Mouse (Mus musculus): ENCODE measurements around the gene Nbea.

The Nbea gene

GRCm38 (mm10) chr3:55751363-55751762, 432.1 kb downstream of the Nbea start:
- no peak for DNase-seq (ENCODE audit: low spot score)

DNA sequence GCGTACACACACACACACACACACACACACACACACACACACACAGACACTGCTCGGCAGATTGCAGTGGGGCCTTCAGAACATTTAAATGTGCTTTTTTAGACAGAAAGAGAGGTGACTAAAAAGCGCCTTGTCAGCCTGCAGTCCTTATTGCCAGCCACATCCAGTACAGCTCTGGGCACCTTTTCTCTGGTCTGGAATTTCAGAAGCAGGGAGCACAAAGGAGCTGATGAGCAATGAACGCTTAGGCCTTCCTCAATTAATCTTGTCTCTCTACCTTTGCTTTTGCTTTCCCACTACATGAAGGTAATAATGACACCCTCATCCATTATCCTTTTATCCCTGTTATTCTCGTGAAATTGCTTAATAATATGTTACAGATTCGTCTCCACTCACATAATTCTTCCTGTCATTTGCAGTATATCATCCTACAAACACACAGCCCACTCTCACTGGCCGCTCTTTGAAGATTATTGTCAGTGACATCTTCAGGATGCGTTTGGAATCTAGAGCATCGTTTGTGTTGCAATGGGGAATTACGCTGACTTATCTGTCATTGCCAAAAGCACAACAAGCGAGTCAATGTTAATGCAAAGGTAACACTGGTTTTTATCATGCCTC, 432.9 kb downstream of the Nbea start:
- no peak for DNase-seq (ENCODE audit: low spot score)

DNA sequence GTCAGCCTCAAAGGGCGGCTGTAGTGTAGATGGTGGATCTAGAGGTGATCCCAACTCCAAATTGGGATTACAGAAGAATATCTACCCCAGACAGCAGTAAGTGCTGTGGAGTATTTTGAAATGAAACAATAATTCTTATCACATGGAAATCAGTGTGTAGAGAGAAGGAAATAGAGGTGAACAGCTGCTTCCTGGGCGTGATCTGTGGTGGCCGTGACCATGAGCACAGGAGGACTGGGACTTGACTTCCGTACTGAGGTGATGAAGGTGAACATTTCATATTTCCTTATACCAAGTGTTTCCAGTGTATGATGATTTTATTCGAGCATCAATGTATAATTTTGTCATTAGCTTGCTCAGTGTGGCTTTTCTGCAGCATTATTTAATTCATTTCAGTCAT, 439.6 kb downstream of the Nbea start:
- DNase-seq (ENCODE audit: low spot score): no peak

GRCm38 (mm10) chr3:55742654-55743053, 440.8 kb downstream of the Nbea start:
- DNase-seq (ENCODE audit: low spot score): no peak

- DNase-seq (ENCODE audit: low spot score): no peak
Measured at GRCm38 (mm10) chr3:55742218-55742617, 441.3 kb downstream of the Nbea start.

GRCm38 (mm10) chr3:55741428-55741827, 442.1 kb downstream of the Nbea start:
- no peak for DNase-seq (ENCODE audit: low spot score)

- no peak for DNase-seq (ENCODE audit: low spot score)
Measured at GRCm38 (mm10) chr3:55733665-55734064, 449.8 kb downstream of the Nbea start.

DNA sequence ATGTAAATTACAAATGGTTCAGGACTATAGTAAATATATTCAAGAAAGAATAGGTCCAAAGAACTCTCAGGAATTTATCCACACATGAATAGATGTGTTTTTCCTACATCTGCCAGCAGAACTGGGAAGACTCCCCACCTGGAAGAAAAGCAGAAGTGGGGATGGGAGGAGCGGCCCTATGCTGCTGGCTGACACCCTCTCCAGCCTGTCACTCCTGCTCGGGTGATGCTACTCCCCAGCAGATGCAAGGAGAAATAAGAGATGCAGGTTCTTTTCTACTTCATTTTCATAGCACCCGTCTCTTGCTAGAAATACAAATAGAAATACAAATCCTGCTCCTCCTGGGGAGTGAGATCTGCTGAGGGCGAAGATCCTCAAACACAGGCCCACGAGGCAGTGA, 453.0 kb downstream of the Nbea start:
- no peak for DNase-seq (ENCODE audit: low spot score)

DNA sequence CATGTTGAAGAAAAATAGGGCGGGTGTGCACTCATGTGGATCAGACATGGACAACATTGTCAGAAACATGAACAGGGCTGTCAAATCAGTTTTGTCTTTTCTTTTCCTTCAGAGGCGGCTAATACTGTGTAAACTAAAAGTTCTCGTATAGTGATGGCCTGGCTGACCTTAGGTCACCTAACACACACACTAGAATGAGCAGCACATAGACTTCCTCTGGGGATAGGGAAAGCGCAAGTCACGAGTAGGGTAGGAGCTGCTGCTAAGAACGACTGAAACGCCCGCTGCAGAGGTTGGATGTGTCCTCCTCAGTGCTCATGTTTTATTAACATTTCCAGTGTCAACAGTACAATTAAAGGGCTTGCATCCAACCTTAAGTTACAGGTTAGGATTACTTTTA, 453.4 kb downstream of the Nbea start:
- DNase-seq (ENCODE audit: low spot score): no peak

DNA sequence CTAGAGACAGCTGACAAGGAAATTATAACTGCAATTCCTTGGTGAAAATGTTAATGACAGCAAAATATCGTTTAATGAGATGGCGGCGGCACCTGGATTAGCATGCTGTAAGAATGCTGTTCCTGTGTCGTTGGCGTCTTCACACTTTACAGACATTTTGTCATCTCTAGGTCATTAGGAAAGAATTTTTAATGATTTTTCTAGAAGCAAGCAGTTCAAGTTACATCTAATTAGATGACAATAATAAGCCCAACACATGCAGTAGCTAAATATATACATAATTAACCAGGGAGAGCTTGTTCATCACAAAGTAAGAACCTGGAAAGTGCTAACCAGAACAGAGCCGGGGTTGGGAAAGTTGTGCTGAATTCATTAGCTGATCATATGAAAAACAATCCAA, 469.2 kb downstream of the Nbea start:
- DNase-seq (ENCODE audit: low spot score): no peak

DNA sequence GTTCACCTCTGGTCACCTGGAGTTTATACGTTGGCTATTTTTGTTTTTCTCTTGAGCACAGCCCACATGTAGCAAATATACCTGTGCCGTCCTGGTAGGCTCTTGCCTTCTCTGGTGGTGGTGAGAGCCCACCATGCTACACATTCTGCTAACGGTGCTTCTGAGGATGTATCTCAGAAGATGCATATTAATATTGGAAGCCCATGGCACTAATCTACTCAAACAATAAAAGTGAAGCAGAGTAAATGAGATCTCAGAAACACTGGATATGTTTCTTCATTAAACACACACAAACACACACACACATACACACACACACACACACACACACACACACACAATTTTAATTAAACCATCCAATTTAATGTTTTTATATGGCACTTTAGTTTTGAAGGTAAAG, 469.6 kb downstream of the Nbea start:
- no peak for DNase-seq (ENCODE audit: low spot score)

GRCm38 (mm10) chr3:55710300-55710699, 473.2 kb downstream of the Nbea start:
- DNase-seq (ENCODE audit: low spot score): no peak

DNA sequence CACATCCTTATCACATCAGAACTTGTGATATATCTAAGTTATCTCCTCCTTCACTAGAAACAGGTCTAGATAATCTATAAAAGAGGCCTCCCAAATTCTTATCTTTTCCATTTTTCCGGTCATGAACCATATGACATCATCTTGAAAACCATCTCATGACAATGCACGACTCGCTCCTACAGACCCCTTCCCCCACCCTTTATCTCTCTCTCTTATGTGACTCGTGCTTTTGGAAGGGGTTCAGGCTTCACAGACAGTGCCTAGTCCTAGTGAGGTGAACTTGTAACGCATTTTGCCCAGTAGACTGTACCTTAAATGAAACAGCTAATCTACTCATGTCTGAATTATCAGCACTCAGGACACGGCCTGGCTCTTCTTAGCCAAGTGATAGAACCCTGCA, 481.9 kb downstream of the Nbea start:
- no peak for DNase-seq (ENCODE audit: low spot score)

DNA sequence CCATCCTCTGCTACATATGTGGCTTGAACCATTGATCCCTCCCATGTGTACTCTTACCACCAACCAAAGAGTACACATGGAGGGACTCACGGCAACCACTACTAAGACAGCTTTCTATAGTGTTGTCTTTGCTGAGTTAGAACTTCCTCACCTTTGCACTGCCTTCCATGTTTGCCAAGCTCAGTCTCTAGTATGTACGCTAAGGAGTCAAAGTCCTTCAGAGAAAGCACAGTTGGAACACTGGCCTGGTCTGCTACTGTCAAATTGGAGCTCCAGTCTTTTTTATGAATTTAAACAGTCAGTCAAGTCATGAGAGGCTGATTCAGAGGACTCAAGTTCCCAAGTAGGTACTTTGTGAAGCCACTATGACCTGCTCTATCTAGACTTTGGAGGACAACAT, 486.3 kb downstream of the Nbea start:
- DNase-seq (ENCODE audit: low spot score): no peak

DNA sequence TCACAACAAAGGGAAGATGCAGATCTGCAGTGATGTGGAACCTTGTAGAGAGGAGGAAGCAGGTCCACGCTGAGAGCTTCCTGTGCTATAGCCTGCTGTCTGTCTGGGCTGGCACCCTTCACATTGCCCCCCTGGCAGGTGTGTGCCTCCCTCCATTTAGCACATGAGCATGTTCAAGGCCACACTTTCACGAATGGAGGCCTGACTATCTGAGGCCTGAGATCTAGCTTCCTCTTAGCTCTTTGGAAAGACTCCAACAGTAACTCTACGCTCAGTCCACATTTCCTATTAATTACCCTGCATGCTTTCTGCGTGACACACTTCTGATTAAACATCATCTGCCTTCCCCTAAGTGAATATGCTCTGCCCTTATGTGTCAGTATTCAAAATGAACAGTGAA, 490.4 kb downstream of the Nbea start:
- no peak for DNase-seq (ENCODE audit: low spot score)

DNA sequence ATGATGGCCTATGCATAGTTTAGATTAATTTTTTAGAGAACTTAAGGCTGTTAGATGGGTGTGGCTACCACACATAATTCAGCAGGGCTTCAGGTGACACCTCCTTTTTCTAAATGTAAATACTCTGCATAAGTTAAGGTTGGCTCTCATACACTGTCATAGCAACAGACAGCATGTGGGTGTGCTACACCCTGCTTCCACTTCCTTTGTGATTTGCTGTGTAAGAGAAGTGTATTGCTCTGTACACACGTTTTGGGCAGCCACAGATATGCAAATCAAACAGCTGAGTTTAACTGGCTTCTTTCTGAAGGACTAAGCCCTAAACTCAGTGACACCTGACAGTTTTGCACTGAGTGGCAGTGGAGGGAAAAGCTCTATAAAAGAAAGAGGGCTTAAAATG, 495.4 kb downstream of the Nbea start:
- DNase-seq (ENCODE audit: low spot score): no peak

- DNase-seq (ENCODE audit: low spot score): no peak
Measured at GRCm38 (mm10) chr3:55686993-55687392, 496.5 kb downstream of the Nbea start.

DNA sequence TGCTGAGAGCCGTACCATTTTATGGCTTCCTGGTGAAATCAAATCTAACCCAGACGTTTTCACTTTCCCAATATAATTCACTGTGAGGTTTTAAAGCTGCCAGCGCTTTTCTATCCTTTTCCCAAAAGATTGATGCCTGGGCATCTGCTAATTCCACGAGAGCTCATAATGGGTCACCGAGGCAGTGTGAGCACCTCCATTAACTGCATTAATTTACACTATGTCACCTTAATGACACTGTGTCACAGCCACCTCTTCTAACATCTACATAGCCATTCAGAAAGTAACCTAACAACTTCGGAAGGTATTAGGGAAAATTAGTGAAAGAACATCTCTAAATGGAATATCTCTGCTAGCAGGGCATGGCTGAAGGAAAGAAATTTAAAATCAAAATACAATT, 497.9 kb downstream of the Nbea start:
- DNase-seq (ENCODE audit: low spot score): no peak

GRCm38 (mm10) chr3:55684892-55685291, 498.6 kb downstream of the Nbea start:
- DNase-seq (ENCODE audit: low spot score): no peak

- DNase-seq (ENCODE audit: low spot score): no peak
Measured at GRCm38 (mm10) chr3:55677691-55678090, 505.8 kb downstream of the Nbea start.

GRCm38 (mm10) chr3:55674185-55674584, 509.3 kb downstream of the Nbea start:
- no peak for DNase-seq (ENCODE audit: low spot score)

DNA sequence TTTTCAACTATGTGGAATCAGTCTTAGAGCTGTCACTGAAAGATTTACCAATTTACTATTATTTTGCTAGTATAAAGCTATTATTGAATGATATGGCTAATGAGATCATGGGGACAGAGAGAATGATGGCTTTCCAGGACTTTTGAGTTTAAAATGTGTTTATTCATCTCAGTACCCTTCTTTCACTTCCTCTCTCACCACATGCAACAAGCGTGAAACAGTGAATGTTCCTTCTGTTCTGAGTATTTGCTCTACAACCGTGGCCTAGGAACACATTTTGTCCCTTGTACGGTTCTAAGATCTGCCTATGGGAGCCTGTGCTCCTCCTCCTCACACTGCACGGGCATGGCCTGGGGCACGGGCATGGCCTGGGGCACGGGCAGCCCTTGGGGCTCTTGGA, 516.5 kb downstream of the Nbea start:
- no peak for DNase-seq (ENCODE audit: low spot score)

DNA sequence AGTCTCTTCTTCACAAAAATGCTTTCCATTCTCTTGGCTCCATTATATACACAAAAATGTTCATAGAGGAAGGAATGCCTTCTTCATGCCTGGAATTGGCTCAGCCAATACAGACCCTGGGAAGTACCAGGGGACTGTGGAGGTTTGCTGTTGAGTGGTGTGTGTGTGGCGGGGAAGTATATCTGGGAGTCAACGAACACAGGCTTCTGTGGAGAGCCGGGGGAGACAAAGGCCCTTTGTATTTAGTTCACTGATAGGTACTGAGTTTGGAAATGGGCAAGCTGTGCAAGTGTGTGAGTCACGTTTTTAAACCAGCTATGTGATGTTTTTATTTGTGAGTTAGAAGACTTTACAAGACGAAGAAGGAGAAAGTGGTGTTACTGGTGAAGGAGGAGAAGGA, 517.6 kb downstream of the Nbea start:
- DNase-seq (ENCODE audit: low spot score): no peak

DNA sequence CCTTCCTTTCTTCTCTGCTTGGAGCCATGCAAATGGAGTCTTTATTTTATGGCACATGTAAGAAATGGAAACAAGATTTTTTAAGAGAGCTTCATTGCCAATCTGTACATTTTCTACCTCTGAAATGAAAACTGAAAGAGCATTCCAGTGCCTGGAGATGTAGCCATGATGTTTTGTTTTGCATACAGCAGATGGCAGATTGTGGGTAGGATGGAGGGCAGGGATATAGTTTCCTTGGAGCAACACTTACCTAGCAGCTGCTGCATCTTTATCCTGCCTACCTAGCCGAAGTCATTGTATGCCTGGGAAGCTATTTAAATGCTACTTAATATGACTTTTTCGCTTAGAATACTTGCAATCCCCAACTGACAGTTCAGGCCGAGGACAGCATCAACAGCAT, 518.8 kb downstream of the Nbea start:
- DNase-seq (ENCODE audit: low spot score): no peak

All from yolk sac, embryonic 10.5 days (tissue).